Comparison of ENCODE assay signal across 17 mouse cellular contexts in the genomic region with DNA sequence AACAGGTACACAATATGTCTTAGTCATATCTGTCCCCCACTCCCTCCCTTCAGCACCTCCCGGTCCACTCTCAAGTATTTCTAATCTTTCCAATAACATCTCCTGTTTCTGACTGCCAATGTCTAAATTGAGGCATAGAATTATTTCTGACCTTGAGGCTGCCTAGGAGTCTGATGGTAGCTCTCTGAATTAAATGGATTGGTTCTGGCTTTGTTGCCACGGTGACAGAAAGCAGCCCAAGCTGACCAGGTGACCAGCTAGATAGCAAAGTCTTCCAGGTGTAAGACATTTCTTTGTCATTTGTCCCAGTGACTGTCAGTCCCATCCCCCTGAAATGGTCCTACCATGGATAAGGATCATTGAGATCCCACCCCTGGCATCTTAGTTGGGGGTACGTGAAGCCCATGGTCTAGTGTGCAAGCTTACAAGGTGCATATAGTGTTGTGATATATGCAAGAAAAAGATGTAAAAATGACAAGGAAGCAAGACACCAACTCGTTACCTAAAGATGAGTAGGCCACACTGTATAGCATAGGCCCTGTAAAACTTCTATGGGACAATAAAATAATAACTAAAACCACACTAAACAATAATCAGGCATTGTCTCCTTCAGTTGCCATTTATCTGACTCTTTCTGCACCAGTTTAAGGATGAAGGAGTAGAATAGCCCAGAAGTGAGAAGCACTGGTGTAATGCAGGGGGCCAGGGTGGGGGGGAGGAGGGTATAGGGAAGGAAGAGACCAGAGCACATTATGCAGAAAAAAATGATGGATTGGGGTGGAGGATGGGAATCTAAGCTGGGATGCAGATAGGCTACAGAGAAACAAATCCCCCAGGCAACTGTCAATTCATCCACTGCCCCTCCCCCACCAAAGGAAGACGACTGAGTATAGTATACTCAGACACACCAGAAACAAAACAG.
DNase-seq lines count a peak whose midpoint lies in the region; ATAC-seq and TF ChIP-seq lines count a peak whose summit lies in the region.
"Had no signal": no experiment of that assay in that cellular context is flagged by ENCODE, and none has a peak within 500 bp of the region (broad histone marks: within the 10 kb centered on the region; RNA-seq: fewer than 3 reads in every experiment).

No protein-coding gene starts in this region.

- H3K27me3 ChIP-seq in kidney, embryonic 16.5 days (ENCODE audit: insufficient read depth, low read length), result no peaks in the 10 kb centered on the region
- H3K27me3 ChIP-seq in hindbrain, embryonic 12.5 days, result no peaks in the 10 kb centered on the region
- H3K27me3 ChIP-seq in hindbrain, postnatal 0 days (ENCODE audit: insufficient read depth, low read length), result no peaks in the 10 kb centered on the region
- H3K27me3 ChIP-seq in neural tube, embryonic 14.5 days (ENCODE audit: control insufficient read depth, insufficient read depth, low read length), result no peaks in the 10 kb centered on the region
- H3K27me3 ChIP-seq: embryonic facial prominence, embryonic 13.5 days; heart, embryonic 12.5 days; kidney, embryonic 15.5 days; stomach, embryonic 15.5 days had no signal

- H3K4me2 ChIP-seq in kidney, embryonic 16.5 days (replicated peaks; ENCODE audit: low read depth, low read length), result no peak overlapping the region
- no peak overlapping the region for H3K4me2 ChIP-seq in hindbrain, embryonic 12.5 days (replicated peaks)
- no peak overlapping the region for H3K4me2 ChIP-seq in hindbrain, postnatal 0 days (ENCODE audit: low read depth, low read length)
- no peak overlapping the region for H3K4me2 ChIP-seq in neural tube, embryonic 14.5 days (ENCODE audit: low read depth, low read length)
- H3K4me2 ChIP-seq: embryonic facial prominence, embryonic 13.5 days; heart, embryonic 12.5 days; kidney, embryonic 15.5 days; liver, embryonic 11.5 days; lung, embryonic 14.5 days; stomach, embryonic 15.5 days had no signal

- H3K27ac ChIP-seq in kidney, embryonic 16.5 days (ENCODE audit: low read length), result no peak overlapping the region
- peak overlapping the region; percentile 49 for H3K27ac ChIP-seq in hindbrain, embryonic 12.5 days
- H3K27ac ChIP-seq in hindbrain, postnatal 0 days, result no peak overlapping the region
- H3K27ac ChIP-seq in neural tube, embryonic 14.5 days (ENCODE audit: low read depth, low read length), result no peak overlapping the region
- H3K27ac ChIP-seq: embryonic facial prominence, embryonic 13.5 days; kidney, embryonic 15.5 days; stomach, embryonic 15.5 days had no signal

- WGBS in kidney, embryonic 16.5 days, result 77% methylated on average over 5 of the region's 5 CpGs
- WGBS in hindbrain, embryonic 12.5 days, result 69% methylated on average over 5 of the region's 5 CpGs
- 74% methylated on average over 5 of the region's 5 CpGs for WGBS in hindbrain, postnatal 0 days
- 71% methylated on average over 5 of the region's 5 CpGs for WGBS in neural tube, embryonic 14.5 days

- no peak for DNase-seq in kidney, adult 11 months
- peak; percentile 20 for DNase-seq in hindbrain, postnatal 0 days (ENCODE audit: low spot score)
- no peak for DNase-seq in lung, postnatal 14 days
- no peak for DNase-seq in frontal cortex, postnatal 25 days (ENCODE audit: low spot score in 2 of 2)
- DNase-seq: adrenal gland, postnatal 36 days; layer of hippocampus, postnatal 36 days; lung, embryonic 14.5 days; right cerebral cortex, postnatal 14 days had no signal

- H3K36me3 ChIP-seq in kidney, embryonic 16.5 days (ENCODE audit: insufficient read depth, low read length), result no peaks in the 10 kb centered on the region
- H3K36me3 ChIP-seq in hindbrain, embryonic 12.5 days, result no peaks in the 10 kb centered on the region
- H3K36me3 ChIP-seq in hindbrain, postnatal 0 days (ENCODE audit: insufficient read depth, low read length), result no peaks in the 10 kb centered on the region
- no peaks in the 10 kb centered on the region for H3K36me3 ChIP-seq in neural tube, embryonic 14.5 days (ENCODE audit: control insufficient read depth, insufficient read depth, low read length)
- H3K36me3 ChIP-seq: embryonic facial prominence, embryonic 13.5 days; heart, embryonic 12.5 days; kidney, embryonic 15.5 days; stomach, embryonic 15.5 days had no signal

- H3K4me3 ChIP-seq in kidney, embryonic 16.5 days (ENCODE audit: low read length), result no peak overlapping the region
- H3K4me3 ChIP-seq in hindbrain, embryonic 12.5 days, result no peak overlapping the region
- no peak overlapping the region for H3K4me3 ChIP-seq in hindbrain, postnatal 0 days (ENCODE audit: low read length)
- no peak overlapping the region for H3K4me3 ChIP-seq in neural tube, embryonic 14.5 days (ENCODE audit: low read depth, low read length)
- H3K4me3 ChIP-seq: embryonic facial prominence, embryonic 13.5 days; heart, embryonic 12.5 days; kidney, embryonic 15.5 days; myocyte; stomach, embryonic 15.5 days had no signal

- H3K9me3 ChIP-seq in kidney, embryonic 16.5 days (ENCODE audit: low read length), result no peaks in the 10 kb centered on the region
- H3K9me3 ChIP-seq in hindbrain, embryonic 12.5 days (replicated peaks), result no peaks in the 10 kb centered on the region
- H3K9me3 ChIP-seq in hindbrain, postnatal 0 days (ENCODE audit: low read length), result no peaks in the 10 kb centered on the region
- H3K9me3 ChIP-seq in neural tube, embryonic 14.5 days (ENCODE audit: control insufficient read depth, low read length), result no peaks in the 10 kb centered on the region
- H3K9me3 ChIP-seq: embryonic facial prominence, embryonic 13.5 days; kidney, embryonic 15.5 days; stomach, embryonic 15.5 days had no signal

- H3K9ac ChIP-seq in kidney, embryonic 16.5 days (replicated peaks; ENCODE audit: low read length), result no peak overlapping the region
- H3K9ac ChIP-seq in hindbrain, embryonic 12.5 days, result no peak overlapping the region
- no peak overlapping the region for H3K9ac ChIP-seq in hindbrain, postnatal 0 days (replicated peaks; ENCODE audit: low read length)
- H3K9ac ChIP-seq in neural tube, embryonic 14.5 days (replicated peaks; ENCODE audit: low read depth, low read length), result no peak overlapping the region
- H3K9ac ChIP-seq: embryonic facial prominence, embryonic 13.5 days; heart, embryonic 12.5 days; kidney, embryonic 15.5 days; lung, embryonic 14.5 days; stomach, embryonic 15.5 days had no signal

- 0 out of 2 replicates have a peak, but pooled peaks have one; percentile 23 for ATAC-seq in kidney, embryonic 16.5 days (ENCODE audit: low FRiP score, low TSS enrichment)
- peak; percentile 87 for ATAC-seq in hindbrain, embryonic 12.5 days (ENCODE audit: low FRiP score)
- ATAC-seq in hindbrain, postnatal 0 days, result no peak
- ATAC-seq in neural tube, embryonic 14.5 days (ENCODE audit: low read depth), result peak; percentile 51; the same call in 1 of the 2 replicates

- TF ChIP-seq CTCF in hindbrain, postnatal 0 days (IDR thresholded peaks at IDR 0.05; ENCODE audit: low read depth), result no peak

- no peaks in the 10 kb centered on the region for H3K4me1 ChIP-seq in kidney, embryonic 16.5 days (ENCODE audit: insufficient read depth, low read length)
- H3K4me1 ChIP-seq in hindbrain, embryonic 12.5 days, result peaks cover 13% of the 10 kb centered on the region
- no peaks in the 10 kb centered on the region for H3K4me1 ChIP-seq in hindbrain, postnatal 0 days (ENCODE audit: insufficient read depth, low read length)
- no peaks in the 10 kb centered on the region for H3K4me1 ChIP-seq in neural tube, embryonic 14.5 days (ENCODE audit: control insufficient read depth, insufficient read depth, low read length)
- H3K4me1 ChIP-seq: embryonic facial prominence, embryonic 13.5 days; kidney, embryonic 15.5 days; stomach, embryonic 15.5 days had no signal
